In genomic region chr17:73052956-73053355, GRCm38 (mm10) we compare ENCODE assay signal across 19 mouse cellular contexts. TPM values are rescaled to one million over a fixed set of nuclear protein-coding genes. Genes with fewer than 3 reads are reported as not detected.
DNase-seq lines count a peak whose midpoint lies in the region; ATAC-seq and TF ChIP-seq lines count a peak whose summit lies in the region.
"Had no signal": no experiment of that assay in that cellular context is flagged by ENCODE, and none has a peak within 500 bp of the region (broad histone marks: within the 10 kb centered on the region; RNA-seq: fewer than 3 reads in every experiment).

No protein-coding gene starts in this region.

- H3K9ac ChIP-seq in heart, postnatal 0 days (replicated peaks; ENCODE audit: low read depth, low read length): no peak overlapping the region
- H3K9ac ChIP-seq in liver, postnatal 0 days (replicated peaks): no peak overlapping the region
- no peak overlapping the region for H3K9ac ChIP-seq in liver, embryonic 11.5 days (ENCODE audit: low read depth, low read length)
- H3K9ac ChIP-seq in stomach, embryonic 14.5 days (replicated peaks; ENCODE audit: low read depth, low read length): no peak overlapping the region
- H3K9ac ChIP-seq: forebrain, embryonic 12.5 days; hindbrain, embryonic 13.5 days; neural tube, embryonic 12.5 days had no signal

- H3K4me3 ChIP-seq in heart, postnatal 0 days (ENCODE audit: low read depth, low read length): no peak overlapping the region
- H3K4me3 ChIP-seq in liver, postnatal 0 days (ENCODE audit: low read depth, low read length): no peak overlapping the region
- no peak overlapping the region for H3K4me3 ChIP-seq in liver, embryonic 11.5 days (ENCODE audit: low read depth, low read length)
- H3K4me3 ChIP-seq in stomach, embryonic 14.5 days (ENCODE audit: low read depth, low read length): no peak overlapping the region
- H3K4me3 ChIP-seq: forebrain, embryonic 12.5 days; hindbrain, embryonic 13.5 days; midbrain, embryonic 10.5 days; neural tube, embryonic 12.5 days had no signal

- intact Hi-C loops in heart, postnatal 14 days (cut with DNase I): no loop called here

- DNase-seq in heart, postnatal 0 days (ENCODE audit: low spot score): no peak
- DNase-seq in heart, postnatal 14 days: no peak
- DNase-seq in liver, postnatal 0 days: no peak
- DNase-seq in liver, embryonic 11.5 days (ENCODE audit: low spot score): no peak
- peak; percentile 54 for DNase-seq in NIH3T3 (ENCODE audit: low read depth)
- DNase-seq in neural tube, embryonic 10.5 days (ENCODE audit: extremely low spot score, low spot score): no peak
- DNase-seq: cerebellum, postnatal 14 days; embryo, embryonic 11 days; gastrocnemius, postnatal 10 days; kidney, adult 8-10 months; left cerebral cortex, postnatal 4 days; lung, postnatal 36 days; spleen, adult 18-20 months had no signal

- no peaks in the 10 kb centered on the region for H3K9me3 ChIP-seq in heart, postnatal 0 days (replicated peaks; ENCODE audit: control insufficient read depth, low read length)
- H3K9me3 ChIP-seq in liver, postnatal 0 days (ENCODE audit: low read length): no peaks in the 10 kb centered on the region
- H3K9me3 ChIP-seq in liver, embryonic 11.5 days (ENCODE audit: control insufficient read depth, low read length): no peaks in the 10 kb centered on the region
- no peaks in the 10 kb centered on the region for H3K9me3 ChIP-seq in stomach, embryonic 14.5 days (ENCODE audit: control insufficient read depth, low read depth, low read length)
- H3K9me3 ChIP-seq: forebrain, embryonic 12.5 days; hindbrain, embryonic 13.5 days; midbrain, embryonic 10.5 days; neural tube, embryonic 12.5 days had no signal

- no peak for ATAC-seq in heart, postnatal 0 days (ENCODE audit: insufficient read depth, low read depth)
- ATAC-seq in liver, postnatal 0 days: no peak
- no peak for ATAC-seq in liver, embryonic 11.5 days (replicated peaks; ENCODE audit: low FRiP score)
- no peak for ATAC-seq in stomach, embryonic 14.5 days (ENCODE audit: insufficient number of reproducible peaks, insufficient read depth, low FRiP score, low read depth)

- peaks cover 12% of the 10 kb centered on the region for H3K4me1 ChIP-seq in heart, postnatal 0 days (ENCODE audit: control insufficient read depth, insufficient read depth)
- H3K4me1 ChIP-seq in liver, postnatal 0 days (ENCODE audit: insufficient read depth): no peaks in the 10 kb centered on the region
- no peaks in the 10 kb centered on the region for H3K4me1 ChIP-seq in liver, embryonic 11.5 days (replicated peaks; ENCODE audit: control insufficient read depth, insufficient read depth, low read length)
- H3K4me1 ChIP-seq in stomach, embryonic 14.5 days (ENCODE audit: control insufficient read depth, insufficient read depth, low read length): peaks cover 9% of the 10 kb centered on the region
- H3K4me1 ChIP-seq: hindbrain, embryonic 13.5 days; neural tube, embryonic 12.5 days had no signal

- no peak for TF ChIP-seq EP300 in heart, postnatal 0 days (IDR thresholded peaks at IDR 0.05; ENCODE audit: low read depth)
- TF ChIP-seq EP300 in liver, postnatal 0 days (IDR thresholded peaks at IDR 0.05; ENCODE audit: low read depth): no peak

- no peak for TF ChIP-seq CTCF in heart, postnatal 0 days (IDR thresholded peaks at IDR 0.05; ENCODE audit: low read depth)
- TF ChIP-seq CTCF in liver, postnatal 0 days (IDR thresholded peaks at IDR 0.05; ENCODE audit: low read depth): no peak

- 85% methylated on average over 2 of the region's 2 CpGs for WGBS in heart, postnatal 0 days
- 80% methylated on average over 2 of the region's 2 CpGs for WGBS in liver, postnatal 0 days (ENCODE audit: insufficient replicate concordance)
- 82% methylated on average over 2 of the region's 2 CpGs for WGBS in liver, embryonic 11.5 days
- 80% methylated on average over 2 of the region's 2 CpGs for WGBS in stomach, embryonic 14.5 days

- no peaks in the 10 kb centered on the region for H3K27me3 ChIP-seq in heart, postnatal 0 days (ENCODE audit: control insufficient read depth, insufficient read depth, low read length)
- no peaks in the 10 kb centered on the region for H3K27me3 ChIP-seq in liver, postnatal 0 days (ENCODE audit: insufficient read depth, low read length)
- H3K27me3 ChIP-seq in liver, embryonic 11.5 days (replicated peaks; ENCODE audit: control insufficient read depth, insufficient read depth, low read length): no peaks in the 10 kb centered on the region
- H3K27me3 ChIP-seq in stomach, embryonic 14.5 days (ENCODE audit: control insufficient read depth, insufficient read depth, low read length): no peaks in the 10 kb centered on the region
- H3K27me3 ChIP-seq: forebrain, embryonic 12.5 days; neural tube, embryonic 12.5 days had no signal

- no peak overlapping the region for H3K4me2 ChIP-seq in heart, postnatal 0 days (ENCODE audit: low read depth, low read length)
- H3K4me2 ChIP-seq in liver, postnatal 0 days (ENCODE audit: low read depth, low read length): no peak overlapping the region
- H3K4me2 ChIP-seq in liver, embryonic 11.5 days: no peak overlapping the region
- H3K4me2 ChIP-seq in stomach, embryonic 14.5 days (replicated peaks; ENCODE audit: low read depth, low read length): no peak overlapping the region
- H3K4me2 ChIP-seq: forebrain, embryonic 12.5 days; heart, embryonic 11.5 days; hindbrain, embryonic 13.5 days; neural tube, embryonic 12.5 days had no signal

- peak overlapping the region; percentile 74; the same call in 1 of the 2 replicates for H3K27ac ChIP-seq in heart, postnatal 0 days (ENCODE audit: low read depth)
- H3K27ac ChIP-seq in liver, postnatal 0 days (ENCODE audit: low read depth): peak overlapping the region; percentile 34
- no peak overlapping the region for H3K27ac ChIP-seq in liver, embryonic 11.5 days (ENCODE audit: low read depth, low read length)
- H3K27ac ChIP-seq in stomach, embryonic 14.5 days (ENCODE audit: low read length): peak overlapping the region; percentile 77; the same call in 1 of the 2 replicates
- H3K27ac ChIP-seq: forebrain, embryonic 12.5 days; hindbrain, embryonic 13.5 days; midbrain, embryonic 10.5 days; neural tube, embryonic 12.5 days had no signal

- no peaks in the 10 kb centered on the region for H3K36me3 ChIP-seq in heart, postnatal 0 days (replicated peaks; ENCODE audit: control insufficient read depth, insufficient read depth, low read length)
- H3K36me3 ChIP-seq in liver, postnatal 0 days (replicated peaks; ENCODE audit: insufficient read depth, low read length): no peaks in the 10 kb centered on the region
- H3K36me3 ChIP-seq in liver, embryonic 11.5 days (ENCODE audit: control insufficient read depth, insufficient read depth, low read length): no peaks in the 10 kb centered on the region
- no peaks in the 10 kb centered on the region for H3K36me3 ChIP-seq in stomach, embryonic 14.5 days (ENCODE audit: control insufficient read depth, insufficient read depth, low read length)
- H3K36me3 ChIP-seq: forebrain, embryonic 12.5 days; hindbrain, embryonic 13.5 days; midbrain, embryonic 10.5 days; neural tube, embryonic 12.5 days had no signal

RNA-seq across cellular contexts. Expression of gene Lclat1, which starts 54.8 kb away (rescaled TPM):
- 218 and 225 TPM in 2 replicates for total RNA-seq in heart, postnatal 0 days (2014; rRNA removed; ENCODE audit: low replicate concordance)
- 31.5 and 32.8 TPM in 2 replicates for polyA plus RNA-seq in heart, postnatal 0 days (2015; fragmentation: Nextera tagmentation; extraction: Ambion mirVana)
- total RNA-seq in heart, postnatal 14 days (2021): 100 to 1,000 TPM; 103 to 126 TPM
- 2.2 and 2.5 TPM in 2 replicates for polyA plus RNA-seq in liver, postnatal 0 days (2015; fragmentation: Nextera tagmentation; extraction: Ambion mirVana)
- 11.4 and 13.3 TPM in 2 replicates for polyA plus RNA-seq in liver, embryonic 11.5 days (2014; fragmentation: Nextera tagmentation; extraction: Ambion mirVana)
- 20.0 and 22.2 TPM in 2 replicates for polyA plus RNA-seq in stomach, embryonic 14.5 days (2014; fragmentation: Nextera tagmentation; extraction: Ambion mirVana)
